ENCODE assay signal across 16 mouse cellular contexts in genomic region chr10:3393548-3393947, GRCm38 (mm10). TPM values are rescaled to one million over a fixed set of nuclear protein-coding genes. Genes with fewer than 3 reads are reported as not detected.
DNase-seq lines count a peak whose midpoint lies in the region; ATAC-seq and TF ChIP-seq lines count a peak whose summit lies in the region.
"Had no signal": no experiment of that assay in that cellular context is flagged by ENCODE, and none has a peak within 500 bp of the region (broad histone marks: within the 10 kb centered on the region; RNA-seq: fewer than 3 reads in every experiment).

No protein-coding gene starts in this region.

- H3K79me2 ChIP-seq in heart, adult 2 months (replicated peaks; ENCODE audit: control insufficient read depth, insufficient read depth, low read length): no peaks in the 10 kb centered on the region

- no peaks in the 10 kb centered on the region for H3K27me3 ChIP-seq in heart, adult 2 months (ENCODE audit: control insufficient read depth, insufficient read depth, low read length)
- H3K27me3 ChIP-seq in heart, embryonic 13.5 days (replicated peaks): no peaks in the 10 kb centered on the region
- no peaks in the 10 kb centered on the region for H3K27me3 ChIP-seq in liver, postnatal 0 days (ENCODE audit: insufficient read depth, low read length)
- H3K27me3 ChIP-seq in liver, embryonic 12.5 days (replicated peaks): no peaks in the 10 kb centered on the region
- H3K27me3 ChIP-seq: CH12.LX; embryonic facial prominence, embryonic 13.5 days; forebrain, embryonic 12.5 days; hindbrain, embryonic 13.5 days; intestine, embryonic 15.5 days; Patski had no signal

- H3K27ac ChIP-seq in heart, adult 2 months: peak overlapping the region; percentile 78; the same call in 1 of the 2 replicates
- peak overlapping the region; percentile 86 for H3K27ac ChIP-seq in heart, embryonic 13.5 days (replicated peaks)
- no peak overlapping the region for H3K27ac ChIP-seq in liver, postnatal 0 days (ENCODE audit: low read depth)
- no peak overlapping the region for H3K27ac ChIP-seq in liver, embryonic 12.5 days
- H3K27ac ChIP-seq: embryonic facial prominence, embryonic 13.5 days; forebrain, embryonic 12.5 days; intestine, embryonic 15.5 days had no signal

- H3K4me1 ChIP-seq in heart, adult 2 months (ENCODE audit: control insufficient read depth, insufficient read depth, low read length): peaks cover 8% of the 10 kb centered on the region
- H3K4me1 ChIP-seq in heart, embryonic 13.5 days: peaks cover 81% of the 10 kb centered on the region
- H3K4me1 ChIP-seq in liver, postnatal 0 days (ENCODE audit: insufficient read depth): no peaks in the 10 kb centered on the region
- no peaks in the 10 kb centered on the region for H3K4me1 ChIP-seq in liver, embryonic 12.5 days
- H3K4me1 ChIP-seq: embryonic facial prominence, embryonic 13.5 days; forebrain, embryonic 12.5 days; intestine, embryonic 15.5 days had no signal

- TF ChIP-seq CTCF in heart, adult 2 months (IDR thresholded peaks at IDR 0.05): no peak
- no peak for TF ChIP-seq CTCF in liver, postnatal 0 days (IDR thresholded peaks at IDR 0.05; ENCODE audit: low read depth)

- TF ChIP-seq EP300 in heart, adult 2 months (IDR thresholded peaks at IDR 0.05; ENCODE audit: insufficient read depth, low read depth, low read length): no peak
- TF ChIP-seq EP300 in liver, postnatal 0 days (IDR thresholded peaks at IDR 0.05; ENCODE audit: low read depth): no peak

- DNase-seq in heart, adult 2 months: no peak
- no peak for DNase-seq in heart, postnatal 10 days
- DNase-seq in heart, adult 9 months (ENCODE audit: low spot score in 2 of 2): no peak
- no peak for DNase-seq in liver, postnatal 0 days
- DNase-seq: adrenal gland, postnatal 14 days; kidney, adult 18-20 months had no signal

- no peak for TF ChIP-seq POLR2A in heart, adult 2 months (IDR thresholded peaks at IDR 0.05; ENCODE audit: insufficient read depth, low read depth, low read length)

- no peak overlapping the region for H3K4me3 ChIP-seq in heart, adult 2 months
- H3K4me3 ChIP-seq in heart, embryonic 13.5 days: no peak overlapping the region
- no peak overlapping the region for H3K4me3 ChIP-seq in liver, postnatal 0 days (ENCODE audit: low read depth, low read length)
- no peak overlapping the region for H3K4me3 ChIP-seq in liver, embryonic 12.5 days
- H3K4me3 ChIP-seq: embryonic facial prominence, embryonic 13.5 days; forebrain, embryonic 12.5 days; hindbrain, embryonic 13.5 days; intestine, embryonic 15.5 days had no signal

- ATAC-seq in heart, embryonic 13.5 days (ENCODE audit: extremely low read depth, insufficient number of reproducible peaks, low FRiP score, low TSS enrichment): no peak
- peak; percentile 94 for ATAC-seq in liver, postnatal 0 days
- ATAC-seq in liver, embryonic 12.5 days: no peak
- ATAC-seq: activated CD4-positive, CD25-positive, alpha-beta regulatory T cell, adult 4 months; intestine, embryonic 15.5 days; Patski had no signal

- no peaks in the 10 kb centered on the region for H3K9me3 ChIP-seq in heart, embryonic 13.5 days
- H3K9me3 ChIP-seq in liver, postnatal 0 days (ENCODE audit: low read length): no peaks in the 10 kb centered on the region
- H3K9me3 ChIP-seq in liver, embryonic 12.5 days (replicated peaks): no peaks in the 10 kb centered on the region
- H3K9me3 ChIP-seq: embryonic facial prominence, embryonic 13.5 days; forebrain, embryonic 12.5 days; hindbrain, embryonic 13.5 days; intestine, embryonic 15.5 days had no signal

- H3K36me3 ChIP-seq in heart, adult 2 months (ENCODE audit: control insufficient read depth, insufficient read depth, low read length): peaks cover 3% of the 10 kb centered on the region
- H3K36me3 ChIP-seq in heart, embryonic 13.5 days: no peaks in the 10 kb centered on the region
- H3K36me3 ChIP-seq in liver, postnatal 0 days (replicated peaks; ENCODE audit: insufficient read depth, low read length): no peaks in the 10 kb centered on the region
- no peaks in the 10 kb centered on the region for H3K36me3 ChIP-seq in liver, embryonic 12.5 days
- H3K36me3 ChIP-seq: embryonic facial prominence, embryonic 13.5 days; forebrain, embryonic 12.5 days; hindbrain, embryonic 13.5 days; intestine, embryonic 15.5 days had no signal

- no peak overlapping the region for H3K4me2 ChIP-seq in heart, embryonic 13.5 days
- no peak overlapping the region for H3K4me2 ChIP-seq in liver, postnatal 0 days (ENCODE audit: low read depth, low read length)
- H3K4me2 ChIP-seq in liver, embryonic 12.5 days: no peak overlapping the region
- H3K4me2 ChIP-seq: embryonic facial prominence, embryonic 13.5 days; forebrain, embryonic 12.5 days; hindbrain, embryonic 13.5 days; intestine, embryonic 15.5 days had no signal

- no peak overlapping the region; the same call in 1 of the 2 replicates for H3K9ac ChIP-seq in heart, adult 2 months (ENCODE audit: low read depth, low read length)
- no peak overlapping the region for H3K9ac ChIP-seq in heart, embryonic 13.5 days
- no peak overlapping the region for H3K9ac ChIP-seq in liver, postnatal 0 days (replicated peaks)
- H3K9ac ChIP-seq in liver, embryonic 12.5 days: no peak overlapping the region
- H3K9ac ChIP-seq: embryonic facial prominence, embryonic 13.5 days; forebrain, embryonic 12.5 days; hindbrain, embryonic 13.5 days; intestine, embryonic 15.5 days had no signal

- WGBS in heart, adult 2 months: 59% methylated on average over 4 of the region's 4 CpGs
- 81% methylated on average over 4 of the region's 4 CpGs for WGBS in heart, embryonic 13.5 days
- 60% methylated on average over 4 of the region's 4 CpGs for WGBS in liver, postnatal 0 days (ENCODE audit: insufficient replicate concordance)
- 63% methylated on average over 2 of the region's 4 CpGs for WGBS in liver, embryonic 12.5 days (ENCODE audit: insufficient replicate concordance)

- intact Hi-C loops in heart, adult 2 months (cut with DNase I): no loop called here
- intact Hi-C loops in heart, postnatal 10 days (cut with DNase I): no loop called here

RNA-seq across cellular contexts. Expression of gene Ppp1r14c, which starts 27.7 kb away (rescaled TPM):
- 100 to 1,000 TPM; 156 to 164 TPM for total RNA-seq in heart, adult 2 months (2021)
- 90.7 and 107 TPM in 2 replicates for polyA plus RNA-seq in heart, adult 2 months (2012; rRNA removed)
- total RNA-seq in heart, postnatal 10 days (2021): 100 to 1,000 TPM; 252 to 325 TPM
- polyA plus RNA-seq in heart, embryonic 13.5 days (2015; fragmentation: Nextera tagmentation; extraction: Ambion mirVana): 189 and 199 TPM in 2 replicates
- 0.08 and 0.36 TPM in 2 replicates for polyA plus RNA-seq in liver, postnatal 0 days (2015; fragmentation: Nextera tagmentation; extraction: Ambion mirVana)
- polyA plus RNA-seq in liver, embryonic 12.5 days (2016; fragmentation: Nextera tagmentation; extraction: Ambion mirVana): 0.19 and 0.30 TPM in 2 replicates
- total RNA-seq: CH12.LX; granulocyte monocyte progenitor cell, adult 5-6 weeks had no signal
- polyA plus RNA-seq: activated CD4-positive, CD25-positive, alpha-beta regulatory T cell, adult 4 months had no signal

Comparison
In these comparisons a context has a peak if more than half of its experiments do, and no peak if none do; other contexts are left out.
1. H3K27ac ChIP-seq: peak in heart, adult 2 months (single experiment) and heart, embryonic 13.5 days (single experiment); none in liver, postnatal 0 days (single experiment) and liver, embryonic 12.5 days (single experiment).
2. RNA of gene Ppp1r14c, which starts 27.7 kb away (polyA plus RNA-seq): 189 to 199 TPM in heart, embryonic 13.5 days and 90.7 to 107 TPM in heart, adult 2 months; 0.19 to 0.30 TPM in liver, embryonic 12.5 days and 0.08 to 0.36 TPM in liver, postnatal 0 days; every median in the first group is over 10 times any median in the second.